Mouse (Mus musculus): ENCODE results near the gene Arl16.

GRCm38 (mm10) chr11:120417852-120418251, 49.6 kb downstream of the Arl16 start:
- TF ChIP-seq CTCF (IDR thresholded peaks at IDR 0.05; ENCODE audit: low read depth) (no peak), EP300 (IDR thresholded peaks at IDR 0.05; ENCODE audit: low read depth) (no peak)

Measured in liver, embryonic 14.5 days (tissue).